Mouse (Mus musculus) cerebellum, adult 18-20 months (tissue): ENCODE results near the gene Trpm8.

Experiments used
- DNase-seq, 2 experiments: peaks; one replicate each; pipeline ENCODE4 v3.0.0; 2021

Trpm8 gene

GRCm38 (mm10) chr1:88304261-88304985, 27.0 kb downstream of the Trpm8 start:
- no peak for DNase-seq

- no peak for DNase-seq
Measured at GRCm38 (mm10) chr1:88305018-88305795, 27.7 kb downstream of the Trpm8 start.

DNA sequence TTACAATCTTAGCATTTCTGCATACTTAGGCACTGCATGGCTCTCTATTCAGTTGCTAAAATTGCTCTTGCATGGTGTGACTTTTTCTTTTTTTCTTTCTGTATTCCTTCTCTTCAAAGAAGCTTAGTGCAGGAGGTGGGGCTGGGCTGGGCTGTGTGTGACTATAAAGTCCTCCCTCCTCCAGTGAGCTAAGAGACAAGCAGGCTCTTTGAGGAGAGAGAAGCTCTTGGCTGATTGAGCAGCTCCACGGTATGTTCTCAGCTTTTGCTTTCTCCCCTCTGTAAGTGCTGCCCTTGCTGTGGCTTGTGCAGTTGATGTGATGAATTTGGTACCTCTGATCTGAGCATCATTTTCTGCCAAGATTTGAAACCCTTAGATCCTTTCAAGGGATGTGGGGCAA, 29.1 kb downstream of the Trpm8 start:
- DNase-seq, result no peak

DNA sequence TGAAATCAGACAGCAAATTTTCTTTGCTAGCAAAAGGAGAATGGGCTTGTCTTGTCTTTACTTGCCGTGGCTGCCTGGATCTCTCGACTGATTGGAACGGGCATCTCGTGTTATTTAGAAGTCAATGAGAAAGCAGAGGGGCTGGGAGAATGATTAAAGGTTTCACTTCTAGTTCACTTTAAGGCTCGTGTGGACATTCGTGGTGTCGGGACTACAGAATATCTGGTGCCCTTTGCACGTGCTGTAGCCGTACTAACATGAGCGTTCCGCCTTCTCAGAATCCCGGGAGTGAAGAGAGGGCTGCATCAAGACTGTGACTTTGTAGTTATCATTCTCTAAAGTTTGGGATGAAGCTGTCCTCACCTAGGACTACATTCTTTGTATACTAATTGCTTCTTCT, 29.7 kb downstream of the Trpm8 start:
- no peak for DNase-seq

DNA sequence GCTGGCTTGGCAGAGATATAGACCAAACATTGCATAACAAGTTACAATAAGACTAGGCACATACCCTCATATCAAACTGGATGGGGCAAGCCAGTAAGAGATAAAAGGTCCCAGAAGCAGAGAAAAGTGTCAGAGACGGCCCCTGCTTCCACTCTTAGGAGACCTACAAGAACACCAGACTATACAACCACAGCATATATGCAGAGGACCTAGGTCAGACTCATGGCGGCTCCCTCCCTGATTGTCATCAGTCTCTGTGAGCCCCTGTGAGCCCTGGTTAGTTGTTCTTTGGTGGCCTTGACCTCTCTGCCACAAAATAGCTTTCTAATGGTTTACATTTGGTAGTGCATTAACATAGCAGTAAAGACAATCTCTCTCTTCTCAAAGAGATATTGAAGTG, 31.6 kb downstream of the Trpm8 start:
- no peak for DNase-seq

- no peak for DNase-seq
Measured at GRCm38 (mm10) chr1:88309905-88310304, 32.4 kb downstream of the Trpm8 start.

GRCm38 (mm10) chr1:88310349-88310748, 32.9 kb downstream of the Trpm8 start:
- no peak for DNase-seq

- no peak for DNase-seq
Measured at GRCm38 (mm10) chr1:88317279-88317678, 39.8 kb downstream of the Trpm8 start.

- peak; percentile 91 to 93 for DNase-seq
Measured at GRCm38 (mm10) chr1:88318531-88319060, 41.1 kb downstream of the Trpm8 start.

DNA sequence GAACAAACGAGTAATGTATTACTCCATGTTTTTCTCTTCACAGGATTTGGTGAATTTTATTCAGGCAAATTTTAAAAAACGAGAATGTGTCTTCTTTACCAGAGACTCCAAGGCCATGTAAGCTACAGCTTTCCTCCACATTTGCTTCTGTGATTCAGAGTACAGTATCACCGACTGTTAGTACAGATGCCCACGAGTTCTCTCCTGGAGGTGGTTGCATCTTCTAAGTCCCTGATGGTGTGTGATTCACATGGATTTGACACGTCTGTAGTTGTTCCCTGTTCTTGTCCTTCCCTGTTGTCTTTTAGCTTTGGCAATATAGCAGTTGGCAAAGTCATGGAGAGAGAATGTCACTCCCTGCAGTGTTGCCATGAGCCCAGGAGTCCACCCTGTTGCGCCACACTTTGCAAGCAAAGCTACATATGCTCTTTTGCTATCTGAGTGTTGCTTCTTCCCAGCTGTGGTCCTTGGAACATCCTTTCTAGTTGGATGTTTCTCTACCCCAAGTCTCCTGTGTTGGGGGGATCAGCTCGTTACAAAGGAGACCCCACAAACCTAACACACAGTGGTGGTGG, 43.4 kb downstream of the Trpm8 start:
- DNase-seq, result no peak

- peak; percentile 58 to 74 for DNase-seq
Measured at GRCm38 (mm10) chr1:88322146-88322545, 44.7 kb downstream of the Trpm8 start.

DNA sequence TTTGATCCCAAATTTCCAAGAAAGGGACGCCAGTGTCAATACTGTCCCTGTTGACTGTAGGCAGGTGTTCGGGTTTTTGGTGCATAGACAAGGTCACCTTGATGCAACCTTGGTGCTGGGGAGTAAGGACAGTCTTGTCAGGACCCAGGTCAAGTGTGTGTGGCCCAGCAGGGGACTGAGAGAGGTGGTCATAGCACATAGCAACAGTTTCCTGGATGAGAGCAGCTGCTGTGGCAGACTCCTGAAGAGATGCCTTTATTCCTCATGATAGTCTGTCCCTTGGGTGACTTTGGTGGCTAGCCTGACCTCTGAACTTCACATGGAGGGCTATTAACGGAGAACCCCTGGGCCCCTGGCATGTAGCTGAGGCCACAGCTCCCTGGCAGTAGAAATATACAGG, 45.6 kb downstream of the Trpm8 start:
- DNase-seq, result no peak

DNA sequence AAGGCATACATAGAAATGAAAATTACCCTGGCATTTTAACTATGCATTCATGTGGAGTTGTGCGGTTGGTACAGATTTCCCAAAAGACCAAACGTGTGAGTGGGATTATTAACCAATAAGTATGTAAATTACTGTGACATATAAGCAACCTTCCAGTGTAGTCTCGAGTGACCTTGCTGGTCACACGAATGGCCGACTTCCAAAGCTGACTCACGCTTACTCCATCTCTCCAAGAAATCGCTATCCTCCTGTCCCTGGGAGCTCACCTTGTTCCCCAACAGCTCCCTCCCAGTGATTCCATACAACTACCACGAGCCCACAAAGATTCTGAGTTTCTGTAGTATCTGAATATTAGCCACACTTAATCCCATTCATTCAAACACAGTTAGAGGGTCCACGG, 62.0 kb downstream of the Trpm8 start:
- DNase-seq, result no peak

GRCm38 (mm10) chr1:88342615-88343014, 65.2 kb downstream of the Trpm8 start:
- no peak for DNase-seq

GRCm38 (mm10) chr1:88345580-88345979, 68.1 kb downstream of the Trpm8 start:
- DNase-seq, result no peak

DNA sequence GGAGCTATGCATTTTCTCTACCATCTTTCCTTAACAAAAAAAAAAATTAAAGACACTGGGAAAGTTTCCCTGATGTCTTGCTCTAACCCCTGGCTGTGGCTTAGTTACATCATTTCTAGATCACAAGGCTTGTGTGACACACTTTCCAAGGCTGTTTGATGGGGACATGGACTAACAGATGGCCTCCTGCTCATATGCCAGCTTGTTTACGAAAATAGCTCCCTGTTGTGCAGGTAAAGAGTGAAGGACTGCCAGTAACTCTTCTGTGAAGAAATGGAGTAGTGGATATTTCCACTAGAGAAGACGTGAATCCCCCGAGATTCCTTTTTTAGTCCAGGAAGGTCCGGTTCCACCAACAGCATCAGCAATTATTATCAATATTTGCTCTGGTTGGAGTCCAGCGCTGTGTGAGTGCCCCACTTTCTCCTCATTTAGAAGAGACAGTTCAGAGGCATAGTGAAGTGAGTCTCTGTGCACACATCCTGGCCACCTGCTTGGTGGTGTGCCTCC, 71.1 kb downstream of the Trpm8 start:
- peak; percentile 79 to 87 for DNase-seq

DNA sequence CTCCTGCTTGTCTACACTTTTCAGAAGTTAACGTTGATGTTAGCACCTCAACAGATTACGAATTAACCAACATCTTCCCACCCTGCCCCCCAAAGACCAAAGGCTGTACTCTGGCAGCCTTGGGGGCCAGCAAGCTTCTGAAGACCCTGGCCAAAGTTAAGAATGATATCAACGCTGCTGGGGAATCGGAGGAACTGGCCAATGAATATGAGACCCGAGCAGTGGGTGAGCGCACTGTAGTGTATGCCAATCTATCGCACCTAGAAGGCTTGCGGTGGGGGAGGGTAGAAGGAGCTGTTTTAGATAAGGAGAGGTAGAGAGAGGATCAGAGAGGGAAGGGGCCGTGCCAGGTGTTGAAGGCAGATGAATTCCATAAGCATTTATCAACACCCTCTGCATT, 73.3 kb downstream of the Trpm8 start:
- DNase-seq, result peak in 1 of 2 experiments; percentile 35

- peak in 1 of 2 experiments; percentile 28 for DNase-seq
Measured at GRCm38 (mm10) chr1:88355025-88355424, 77.6 kb downstream of the Trpm8 start.

- DNase-seq, result peak in 1 of 2 experiments; percentile 34
Measured at GRCm38 (mm10) chr1:88355681-88356080, 78.2 kb downstream of the Trpm8 start.

DNA sequence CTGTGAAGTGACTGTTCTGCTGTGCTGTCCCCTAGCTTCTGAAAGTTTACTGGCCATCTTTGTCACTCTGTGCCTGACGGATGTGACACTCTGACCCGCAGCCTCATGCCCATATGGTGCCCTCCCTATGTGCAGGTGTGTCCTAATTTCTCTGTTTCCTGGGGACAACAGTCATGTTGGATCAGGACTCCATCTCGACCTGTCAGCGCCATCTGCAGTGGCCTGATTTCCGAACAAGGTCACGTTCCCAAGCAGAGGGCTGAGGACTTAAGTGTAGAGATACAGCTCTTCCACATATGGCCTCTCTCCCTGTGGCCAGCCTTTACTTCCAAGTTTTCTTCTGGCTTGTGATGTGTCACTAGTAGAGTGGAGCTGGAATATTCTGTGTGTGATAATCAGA, 79.2 kb downstream of the Trpm8 start:
- peak; percentile 84 to 91 for DNase-seq

DNA sequence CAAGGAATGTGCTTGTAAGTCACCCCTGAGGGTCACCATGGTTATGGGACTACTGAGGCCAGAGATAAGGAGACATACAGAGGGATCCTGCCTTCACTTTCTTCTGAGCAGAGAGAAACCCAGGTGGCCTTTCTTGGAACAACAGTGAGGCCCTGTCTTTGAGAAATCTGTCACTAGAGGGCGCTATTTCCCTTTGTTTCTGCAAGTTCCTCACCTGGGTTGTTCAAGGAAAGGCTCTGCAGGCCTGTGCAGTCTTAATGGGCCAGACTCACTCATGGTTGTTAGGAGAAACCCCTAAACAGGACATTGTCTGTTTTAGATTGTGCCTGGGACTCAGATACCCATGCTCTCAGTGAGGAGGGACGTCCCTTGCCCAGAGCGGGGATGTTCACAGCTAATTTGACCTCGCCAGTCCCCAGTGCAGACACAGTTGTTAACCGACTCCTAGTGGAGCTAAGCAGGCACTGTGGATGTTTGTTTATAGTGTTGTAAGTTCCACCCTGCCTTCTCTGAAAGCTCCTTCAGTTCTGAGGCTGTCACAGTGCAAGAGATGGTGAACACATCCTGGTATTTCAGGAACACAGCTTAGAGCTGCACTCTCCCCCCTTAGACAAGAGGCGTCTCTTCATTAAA, 80.1 kb downstream of the Trpm8 start:
- DNase-seq, result peak; percentile 89 to 92

DNA sequence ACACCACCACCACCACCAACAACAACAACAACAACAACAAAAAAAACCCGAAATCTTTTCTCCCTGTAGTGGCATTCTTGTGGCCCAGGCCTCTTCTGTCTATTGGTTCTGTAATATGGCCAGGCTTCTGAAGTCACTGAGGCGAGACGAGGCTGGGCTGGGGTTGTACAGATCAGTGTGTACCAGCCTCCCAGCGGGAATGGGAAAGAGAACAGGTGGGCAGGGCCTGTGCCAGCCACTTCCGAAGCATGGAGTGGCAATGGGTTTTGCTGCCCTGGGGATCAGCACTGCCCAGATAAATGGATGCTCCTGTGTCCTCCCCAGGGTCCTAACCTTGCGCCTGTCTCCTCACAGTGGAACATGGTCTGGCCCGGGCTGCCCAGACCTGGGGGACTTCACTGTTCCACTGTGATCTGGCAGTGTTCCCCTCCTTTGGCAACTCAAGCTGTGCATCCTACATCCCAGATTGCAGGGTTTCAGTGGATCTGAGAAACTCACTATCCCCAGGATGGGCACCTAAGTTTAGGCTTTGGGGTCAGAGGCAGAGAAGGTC, 80.7 kb downstream of the Trpm8 start:
- DNase-seq, result peak; percentile 94 to 96

GRCm38 (mm10) chr1:88361085-88361484, 83.6 kb downstream of the Trpm8 start:
- no peak for DNase-seq
